Mouse (Mus musculus) right cerebral cortex, postnatal 25 days (tissue): Measurements from ENCODE around the gene Rpl27.
A peak's percentile ranks its signal among the peaks of the same experiment; 100 is the strongest.
"Not testable (repeated sequence)": the region's sequence is repeated elsewhere in the genome, so short reads cannot be mapped to it uniquely, and the experiment has no call there.

Experiments used
- DNase-seq: peaks from one replicate; pipeline ENCODE4 v3.0.0; 2022

The Rpl27 gene

DNA sequence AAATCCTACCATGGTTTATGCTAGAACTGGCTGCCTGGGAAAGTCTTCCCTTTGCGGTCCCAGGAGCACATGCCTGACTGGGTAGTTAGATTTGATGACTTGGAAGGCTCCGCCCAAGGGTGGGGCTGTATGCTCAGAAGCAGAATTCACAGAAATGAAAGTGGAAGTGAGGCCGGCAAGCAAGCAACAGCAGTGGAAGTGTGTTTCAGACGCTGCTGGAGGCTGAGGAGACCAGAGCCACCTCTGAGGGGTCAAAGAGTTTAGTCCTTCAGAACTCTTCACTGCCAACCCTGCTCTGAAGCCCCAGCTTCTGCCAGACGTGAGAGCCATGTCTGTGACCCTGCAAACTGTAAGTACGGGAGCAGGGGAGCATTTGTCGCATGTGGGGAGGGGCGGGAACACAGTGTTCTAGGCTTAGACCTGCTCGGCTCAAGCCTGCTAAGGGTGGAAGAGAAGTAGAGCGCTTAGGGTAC is 6.2 kb downstream of the Rpl27 start, which contains the start of gene Ifi35:
Gene Ifi35 (plus strand): TSS at position 134 of the 473 bp plus-strand sequence.
- no peak for DNase-seq

DNA sequence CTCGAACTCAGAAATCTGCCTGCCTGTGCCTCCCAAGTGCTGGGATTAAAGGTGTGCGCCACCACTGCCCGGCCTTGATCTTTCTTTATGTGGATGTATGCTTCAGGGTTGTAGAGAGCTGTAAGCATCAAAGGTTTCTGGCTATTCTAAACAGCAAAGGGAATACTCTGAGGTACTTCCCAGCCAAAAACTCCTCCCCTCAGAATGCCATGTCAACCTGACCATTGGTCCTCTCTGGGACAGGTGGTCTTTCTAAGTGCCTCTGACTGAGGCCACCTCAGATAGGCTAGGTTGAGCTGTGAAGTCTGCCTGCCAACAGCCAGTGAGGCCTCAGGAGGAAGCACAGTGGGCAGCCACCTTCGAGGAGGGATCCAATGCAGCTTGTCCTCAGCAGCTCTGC is 6.8 kb downstream of the Rpl27 start:
- DNase-seq, result no peak

DNA sequence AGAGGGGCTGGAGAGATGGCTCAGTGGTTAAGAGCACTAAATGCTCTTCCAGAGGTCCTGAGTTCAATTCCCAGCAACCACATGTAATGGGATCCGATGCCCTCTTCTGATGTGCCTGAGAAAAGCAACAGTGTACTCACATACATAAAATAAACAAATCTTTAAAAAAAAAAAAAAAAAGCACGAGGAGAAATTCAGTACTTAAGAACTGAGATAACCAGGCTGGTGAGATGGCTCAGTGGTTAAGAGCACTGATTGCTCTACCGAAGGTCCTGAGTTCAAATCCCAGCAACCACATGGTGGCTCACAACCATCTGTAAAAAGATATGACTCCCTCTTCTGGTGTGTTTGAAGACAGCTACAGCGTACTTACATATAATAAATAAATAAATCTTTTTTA is 7.5 kb downstream of the Rpl27 start:
- not testable (repeated sequence) for DNase-seq

DNA sequence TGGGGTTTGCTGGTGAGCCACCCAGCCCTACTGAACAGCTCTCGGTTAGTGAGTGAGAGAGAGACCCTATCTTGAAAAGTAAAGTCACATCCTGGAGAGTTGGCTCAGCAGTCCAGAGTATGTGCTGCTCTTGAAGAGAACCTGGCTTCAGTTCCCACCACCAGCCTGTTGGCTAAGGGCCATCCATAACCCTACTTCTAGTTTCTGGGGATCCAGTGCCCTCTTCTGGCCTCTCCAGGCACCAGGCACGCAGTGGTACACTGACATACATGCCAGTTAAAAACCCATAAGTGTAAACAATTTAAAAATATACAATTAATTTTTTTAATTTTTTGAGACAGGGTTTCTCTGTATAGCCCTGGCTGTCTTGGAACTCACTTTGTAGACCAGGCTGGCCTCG is 8.3 kb downstream of the Rpl27 start:
- no peak for DNase-seq

DNA sequence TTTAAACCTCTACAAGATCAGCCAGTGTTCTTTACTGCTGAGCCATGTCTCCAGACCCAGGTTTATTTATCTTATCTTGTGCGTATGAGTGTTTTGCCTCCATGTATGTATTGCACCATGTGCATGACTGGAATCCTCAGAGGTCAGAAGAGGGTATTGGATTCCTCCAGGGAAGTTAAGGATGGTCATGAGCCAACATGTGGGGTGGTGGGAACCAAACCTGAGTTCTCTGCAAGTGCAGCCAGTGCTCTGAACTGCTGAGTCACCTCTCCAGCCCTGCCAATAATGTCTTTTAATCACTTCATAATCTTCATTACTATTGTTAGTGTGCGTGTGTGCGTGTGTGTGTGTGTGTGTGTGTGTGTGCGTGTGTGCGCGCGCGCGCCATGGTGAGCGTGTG is 9.4 kb downstream of the Rpl27 start:
- no peak for DNase-seq

DNA sequence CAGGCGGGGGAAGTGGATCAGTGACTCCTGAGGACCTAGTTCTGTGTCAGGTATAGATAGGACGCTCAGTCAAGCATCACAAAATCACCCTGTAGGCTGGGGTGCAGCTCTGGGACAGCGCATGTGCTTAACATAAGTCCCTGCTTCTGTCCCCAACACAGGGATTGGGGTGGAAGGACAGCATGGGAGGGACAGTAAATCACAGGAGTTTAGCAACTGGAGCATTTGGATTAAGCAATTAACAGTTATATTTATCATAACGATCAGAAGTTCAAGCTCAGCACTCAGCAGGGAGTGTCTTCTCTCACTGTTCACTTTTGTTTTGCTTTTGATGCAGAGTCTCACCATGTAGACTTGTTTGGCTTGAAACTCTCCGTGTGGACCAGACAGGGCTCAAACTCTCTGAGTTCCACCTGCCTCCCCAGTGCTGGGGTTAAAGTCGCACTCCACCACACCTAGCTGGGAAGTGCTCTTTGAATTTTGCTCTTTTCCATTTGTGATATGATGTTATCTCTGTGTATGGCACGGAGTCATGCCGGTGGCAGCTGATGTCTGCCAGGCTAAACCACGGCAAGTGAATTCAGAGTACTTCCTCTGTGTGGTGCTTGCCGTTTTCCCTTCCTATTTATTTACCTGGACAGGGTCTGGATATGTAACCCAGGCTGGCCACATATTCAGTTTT is 10.1 kb downstream of the Rpl27 start:
- DNase-seq, result no peak

DNA sequence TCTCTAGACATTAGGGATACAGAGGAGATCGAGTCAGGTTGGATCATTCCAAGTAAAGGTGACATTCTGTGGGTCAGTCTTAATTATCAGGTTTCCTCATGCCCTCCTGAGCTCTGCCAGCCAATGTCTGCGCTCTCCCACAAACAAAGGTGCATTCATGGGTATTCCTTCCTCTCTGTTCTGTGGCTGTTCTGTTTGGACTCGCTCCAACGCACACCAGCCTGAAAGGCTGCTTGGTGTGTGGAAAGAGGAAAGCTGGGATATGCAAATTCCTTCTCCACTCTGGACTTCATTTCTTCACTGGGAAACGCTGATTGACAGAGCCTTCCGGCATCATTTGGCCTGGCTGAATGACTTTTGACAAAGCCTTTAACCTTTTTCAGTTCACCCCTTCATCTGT is 12.6 kb downstream of the Rpl27 start:
- DNase-seq, result no peak

DNA sequence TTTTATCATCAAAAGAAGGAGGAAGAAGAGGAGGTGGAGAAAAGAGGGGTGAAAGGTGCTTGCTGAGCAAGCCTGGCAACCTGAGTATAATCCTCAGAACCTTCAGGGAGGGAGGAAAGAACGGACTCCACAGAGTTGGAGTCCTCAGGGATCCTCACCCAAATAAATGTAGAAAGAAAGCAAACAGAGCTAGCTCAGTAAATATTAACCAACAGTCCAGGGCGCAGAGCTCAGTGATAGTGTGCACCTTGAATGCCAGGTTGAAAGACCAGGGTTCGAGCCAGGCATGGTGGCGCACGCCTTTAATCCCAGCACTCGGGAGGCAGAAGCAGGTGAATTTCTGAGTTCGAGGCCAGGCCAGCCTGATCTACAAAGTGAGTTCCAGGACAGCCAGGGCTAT is 13.5 kb downstream of the Rpl27 start:
- DNase-seq, result no peak

DNA sequence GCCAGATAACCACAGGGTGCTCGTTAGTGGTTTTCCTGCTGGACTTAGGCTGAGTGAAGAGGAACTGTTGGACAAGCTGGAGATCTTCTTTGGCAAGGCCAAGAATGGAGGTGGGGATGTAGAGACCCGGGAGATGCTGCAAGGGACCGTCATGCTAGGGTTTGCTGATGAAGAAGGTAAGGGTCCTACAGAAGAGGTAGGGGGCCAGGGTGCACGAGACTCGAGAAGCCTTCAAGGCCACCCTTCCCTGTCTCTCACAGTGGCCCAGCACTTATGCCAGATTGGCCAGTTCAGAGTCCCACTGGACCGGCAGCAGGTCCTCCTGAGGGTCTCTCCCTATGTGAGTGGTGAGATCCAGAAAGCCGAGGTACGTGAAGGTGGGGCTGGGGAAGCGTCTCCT is 15.5 kb downstream of the Rpl27 start:
- no peak for DNase-seq

DNA sequence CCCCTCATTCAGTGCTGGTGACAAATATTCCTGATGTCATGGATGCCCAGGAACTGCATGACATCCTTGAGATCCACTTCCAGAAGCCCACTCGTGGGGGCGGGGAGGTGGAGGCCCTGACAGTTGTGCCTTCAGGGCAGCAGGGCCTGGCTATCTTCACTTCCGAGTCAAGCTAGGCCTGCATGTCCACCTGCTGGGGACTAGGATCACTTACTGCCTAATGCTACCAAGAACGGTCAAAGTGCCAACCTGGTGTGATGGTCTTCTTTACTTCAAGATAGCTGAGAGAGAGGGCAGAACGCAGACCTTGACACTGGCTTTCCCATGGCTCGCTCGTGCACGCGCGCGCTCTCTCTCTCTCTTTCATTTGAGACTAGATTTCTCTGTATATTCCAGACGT is 16.1 kb downstream of the Rpl27 start:
- DNase-seq, result no peak

DNA sequence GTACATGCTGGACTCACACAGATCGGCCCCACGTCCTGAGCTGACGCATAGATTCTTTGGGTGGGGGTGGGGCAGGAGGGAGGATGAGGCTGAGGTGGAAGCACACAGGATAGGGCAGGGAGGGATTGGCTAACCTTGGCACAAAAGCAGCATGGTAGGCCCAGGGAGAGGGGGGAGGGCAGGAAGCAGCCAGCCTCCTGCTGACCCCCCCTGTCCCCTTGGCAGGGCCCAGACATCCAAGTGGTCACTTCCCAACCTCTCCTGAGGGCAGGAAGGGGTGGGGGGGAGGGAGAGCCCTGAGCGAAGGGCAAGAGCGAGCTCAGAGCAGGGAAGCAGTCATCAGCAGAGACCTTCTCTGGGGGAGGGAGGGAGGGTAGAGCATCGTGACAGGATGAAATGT is 17.6 kb downstream of the Rpl27 start:
- DNase-seq, result no peak

DNA sequence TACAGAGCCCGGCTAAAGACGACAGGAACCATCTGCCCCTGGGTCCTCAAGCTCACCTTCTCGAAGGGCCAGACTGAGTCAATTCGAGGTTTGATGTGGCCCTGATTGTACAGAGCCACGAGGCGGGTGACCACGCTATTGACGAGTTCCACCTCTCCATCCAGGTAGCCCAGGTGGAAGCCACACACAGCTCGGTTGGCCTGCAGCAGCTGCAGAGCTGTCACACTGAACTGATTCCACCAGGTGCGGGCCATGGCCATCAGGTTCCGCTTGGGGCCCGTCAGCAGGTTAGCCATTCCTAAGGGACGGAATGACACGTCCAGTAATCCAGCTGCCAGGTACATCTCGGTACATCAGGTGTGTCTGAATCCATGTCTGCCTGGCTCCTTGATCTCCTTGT is 18.2 kb downstream of the Rpl27 start:
- DNase-seq, result no peak

DNA sequence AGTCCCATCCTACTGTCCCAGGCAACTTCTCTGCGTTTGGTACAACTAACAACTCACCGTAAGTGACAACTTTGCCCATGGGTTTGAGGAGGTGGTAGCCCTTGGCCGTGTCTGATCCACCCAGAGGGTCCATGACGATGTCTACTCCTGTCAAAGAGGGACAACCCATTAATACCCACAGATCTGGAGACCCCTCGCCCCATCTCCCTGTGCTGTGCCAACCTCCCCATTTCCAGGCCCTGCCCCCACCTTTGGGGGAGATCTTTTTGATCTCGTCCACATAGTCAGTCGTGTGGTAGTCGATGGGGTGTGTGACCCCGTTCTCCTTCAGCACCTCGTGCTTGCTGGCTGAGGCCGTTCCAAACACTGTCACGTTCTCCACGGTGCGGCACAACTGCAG is 20.0 kb downstream of the Rpl27 start:
- no peak for DNase-seq

DNA sequence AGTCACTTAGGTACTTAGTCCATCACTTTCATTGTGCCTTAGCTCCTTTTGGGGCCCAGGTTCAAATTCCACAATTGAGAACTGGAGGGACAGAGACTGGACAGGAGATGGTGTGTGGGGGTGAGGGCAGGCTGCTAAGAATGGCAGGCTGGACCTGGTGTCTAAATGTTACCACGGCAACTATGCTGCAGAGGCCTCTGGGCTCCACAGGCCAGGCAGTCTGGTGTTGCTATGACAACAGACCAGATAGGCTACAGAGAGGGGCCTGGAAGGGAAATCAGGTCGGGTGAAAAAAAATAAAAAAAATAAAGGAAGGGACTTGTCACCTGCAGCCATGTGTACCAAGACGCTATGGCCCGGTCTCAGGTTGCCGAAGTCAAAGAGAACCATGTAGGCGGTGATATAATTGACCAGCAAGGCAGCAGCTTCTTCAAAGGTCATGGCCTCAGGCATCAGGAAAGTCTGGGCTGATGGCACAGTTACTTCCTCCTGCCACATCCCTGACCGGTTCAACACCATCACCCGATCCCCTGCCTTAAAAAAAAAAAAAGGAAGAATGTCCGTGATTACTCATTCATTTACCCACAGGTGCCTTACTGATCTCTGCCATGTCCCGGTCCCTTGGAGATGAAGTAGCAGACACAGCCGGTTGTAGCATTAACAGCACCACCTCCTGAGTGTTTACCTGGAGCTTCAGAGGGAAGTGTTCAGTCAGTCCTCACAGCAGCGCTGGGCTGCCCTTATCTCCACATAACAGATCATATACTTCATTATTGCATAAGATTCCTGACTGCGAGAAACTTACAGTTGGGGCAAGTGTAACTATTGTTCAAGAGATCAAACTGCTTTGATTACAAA is 20.7 kb downstream of the Rpl27 start:
- no peak for DNase-seq

DNA sequence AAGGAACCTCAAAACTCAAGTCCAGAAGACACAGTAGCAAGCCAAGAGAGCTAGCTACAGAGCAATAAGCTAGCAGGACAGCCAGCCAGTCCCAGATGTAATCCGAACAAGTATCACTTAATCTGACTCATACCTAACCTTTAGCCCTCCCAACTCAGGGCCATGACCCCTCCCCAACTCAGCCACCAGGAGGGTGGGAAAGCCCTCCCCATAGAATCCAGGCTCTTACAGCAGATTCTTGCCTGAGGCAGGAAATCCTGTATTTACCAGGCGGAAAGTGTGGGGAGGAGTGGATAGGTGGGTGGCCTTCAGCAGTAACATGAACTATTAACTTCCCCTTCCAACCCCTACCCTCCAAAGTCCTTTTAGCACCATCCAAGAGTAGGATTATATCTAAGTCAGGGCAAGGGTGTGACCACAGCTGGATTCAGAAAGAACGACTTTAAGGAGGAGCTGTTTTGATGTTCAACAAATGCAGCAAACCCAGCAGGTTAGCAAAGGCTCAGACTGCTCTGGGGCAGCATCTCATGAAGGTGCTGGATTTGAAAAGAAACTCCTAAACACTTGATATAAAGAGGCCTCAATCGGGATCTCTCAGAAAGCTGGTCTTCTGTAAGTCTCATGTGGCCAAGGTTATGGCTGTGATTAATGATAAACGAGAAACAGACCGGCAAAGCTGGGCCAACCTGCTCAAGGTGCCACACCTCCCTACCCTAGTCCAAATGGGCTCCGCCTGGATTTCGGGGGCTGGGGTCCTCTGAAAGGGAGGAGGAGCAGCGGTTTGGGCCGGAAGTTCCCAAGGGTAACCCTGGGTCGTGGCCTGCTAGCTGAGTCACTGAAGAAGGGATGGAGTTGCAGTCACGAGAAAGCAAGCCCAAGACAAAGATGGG is 22.4 kb downstream of the Rpl27 start, which contains the start of gene Rnd2:
Gene Rnd2 (plus strand): TSS at position 789 of the 890 bp plus-strand sequence.
- no peak for DNase-seq

DNA sequence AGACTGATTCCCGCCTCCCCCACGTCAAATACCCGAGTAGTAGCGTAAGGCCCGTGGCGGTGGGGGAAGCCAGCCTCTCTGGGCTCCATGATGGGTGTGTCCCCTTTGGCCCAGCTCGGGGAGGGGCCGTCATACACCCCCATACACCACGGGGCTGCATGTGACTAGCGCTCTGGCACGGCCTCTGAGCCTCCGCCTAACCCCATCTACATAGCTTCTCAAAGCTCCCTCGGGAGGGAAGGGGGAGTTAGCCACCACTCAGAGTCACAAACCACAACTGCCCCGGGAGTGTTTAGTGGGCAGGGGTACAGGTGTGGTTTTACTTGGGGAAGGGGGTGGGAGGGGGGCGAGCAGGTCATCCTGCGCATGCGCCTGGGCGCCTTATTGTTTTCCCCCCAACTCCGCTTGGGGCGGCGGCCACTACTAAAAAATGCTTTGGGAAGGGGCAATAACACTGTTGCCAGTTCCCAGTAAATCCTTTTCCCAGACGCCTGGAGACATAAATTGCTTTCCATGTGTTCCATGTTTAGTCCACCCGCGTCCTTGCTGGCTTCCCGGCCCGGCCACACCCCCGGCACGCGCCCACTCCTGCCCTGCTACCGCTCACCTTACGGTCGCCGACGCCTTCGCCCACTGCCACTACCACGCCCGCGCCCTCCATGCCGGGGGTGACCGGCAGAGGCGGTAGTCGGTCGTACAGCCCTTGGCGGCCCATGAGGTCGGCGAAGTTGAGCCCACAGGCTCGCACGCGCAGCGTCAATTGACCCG is 23.2 kb downstream of the Rpl27 start:
- DNase-seq, result no peak

DNA sequence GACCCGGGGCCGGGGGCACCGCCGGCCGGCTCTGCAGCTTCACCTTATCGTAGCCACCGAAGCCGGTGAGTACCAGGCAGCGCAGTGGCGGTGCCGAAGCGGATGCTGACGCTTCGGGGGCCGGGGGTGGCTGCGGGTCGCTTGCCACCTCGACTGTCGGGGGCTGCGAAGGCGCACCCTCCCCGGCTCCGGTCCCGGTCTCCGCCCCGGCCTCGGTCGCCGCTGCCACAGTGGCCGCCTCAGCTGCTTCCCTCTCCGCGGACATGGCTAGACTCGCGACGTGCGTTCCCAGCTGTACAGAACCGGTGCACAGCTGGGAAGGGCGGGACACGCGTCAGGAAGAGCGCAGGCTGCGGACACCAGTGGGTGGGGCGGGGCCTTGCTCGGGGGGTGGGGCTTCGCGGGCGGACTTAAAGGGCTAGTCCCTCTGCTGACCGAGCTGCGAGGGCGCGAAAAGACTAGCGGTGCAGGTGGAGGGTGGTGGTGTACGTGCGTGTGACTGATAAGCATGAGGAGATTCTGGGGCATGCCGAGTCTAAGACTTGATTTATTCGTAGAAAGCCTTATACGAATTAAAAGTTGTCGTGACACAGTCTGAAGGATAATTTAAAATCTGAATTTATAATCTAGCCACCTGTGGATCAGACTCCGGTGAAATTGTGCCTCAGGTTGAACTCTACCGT is 23.9 kb downstream of the Rpl27 start, which contains the start of gene Vat1:
Gene Vat1 (minus strand): TSS at position 362 of the 683 bp plus-strand sequence.
- DNase-seq, result peak; percentile 66

DNA sequence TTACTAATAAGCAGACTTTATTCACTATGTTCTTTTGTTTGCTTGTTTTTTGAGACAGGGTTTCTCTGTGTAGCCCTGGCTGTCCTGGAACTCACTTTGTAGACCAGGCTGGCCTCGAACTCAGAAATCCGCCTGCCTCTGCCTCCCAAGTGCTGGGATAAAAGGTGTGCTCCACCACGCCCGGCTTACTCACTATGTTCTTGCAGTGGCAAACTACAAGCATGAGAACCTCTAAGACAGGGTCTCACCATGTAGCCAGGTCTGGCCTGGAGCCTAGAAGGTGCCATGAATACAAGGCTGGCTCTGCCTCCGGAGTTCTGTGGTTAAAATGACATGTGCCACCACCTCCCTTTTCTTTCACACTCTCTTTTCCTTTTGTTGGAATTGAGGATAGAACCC is 24.5 kb downstream of the Rpl27 start:
- DNase-seq, result not testable (repeated sequence)

DNA sequence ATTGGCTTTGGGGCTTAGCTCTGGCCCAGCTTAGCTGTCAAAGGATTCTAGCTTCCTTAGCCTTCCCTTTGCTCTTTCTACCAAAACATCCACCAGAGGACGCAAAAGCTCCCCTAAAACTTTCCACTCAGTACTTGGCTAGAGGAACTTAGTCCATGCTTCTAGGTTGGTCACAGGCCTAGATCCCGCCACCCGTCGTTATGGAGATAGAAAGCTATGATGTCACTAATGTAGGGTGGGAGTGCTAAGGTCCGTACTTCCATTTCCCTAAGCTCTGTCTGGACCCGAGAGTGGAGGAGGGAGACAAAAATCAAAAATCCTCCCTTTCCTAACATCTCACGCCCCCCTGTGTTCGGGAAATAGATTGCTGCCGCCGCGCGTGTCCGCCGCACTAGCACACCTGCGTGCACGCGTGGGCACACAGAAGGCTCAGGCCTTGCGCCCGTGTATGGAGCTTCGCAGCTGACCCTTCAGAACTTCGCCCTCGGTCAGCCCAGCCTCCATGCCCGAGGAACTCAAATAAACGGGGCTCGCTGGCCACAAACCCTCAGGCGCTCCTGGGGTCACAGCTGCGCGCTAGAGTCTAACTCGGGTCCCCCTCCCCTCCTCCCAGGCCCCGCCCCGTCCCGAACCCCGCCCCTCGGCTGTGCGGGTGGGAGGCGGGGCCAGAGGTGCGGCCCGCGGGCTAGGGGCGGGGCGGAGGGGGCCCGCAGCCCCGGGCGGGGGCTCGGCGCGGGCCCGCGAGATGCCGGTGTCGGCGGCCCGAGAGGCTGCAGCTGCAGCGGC is 25.6 kb downstream of the Rpl27 start:
- DNase-seq, result peak; percentile 62

DNA sequence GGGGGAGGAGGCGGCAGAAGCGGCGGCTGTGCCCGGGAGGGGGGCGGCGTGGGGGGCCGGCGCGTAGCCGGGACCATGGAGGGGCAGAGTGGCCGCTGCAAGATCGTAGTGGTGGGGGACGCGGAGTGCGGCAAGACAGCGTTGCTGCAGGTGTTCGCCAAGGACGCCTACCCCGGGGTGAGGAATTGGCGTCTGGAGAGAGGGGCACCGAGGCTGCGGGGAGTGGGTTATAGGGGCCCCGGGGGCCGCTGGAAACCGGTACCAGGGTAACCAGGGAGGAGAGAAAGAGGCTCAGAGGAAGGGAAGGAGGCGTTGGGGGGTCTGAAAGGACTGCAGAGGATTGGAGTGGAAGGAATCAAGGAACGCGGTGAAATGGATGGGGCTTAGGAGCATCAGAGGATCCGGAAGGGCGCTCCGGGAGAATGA is 26.2 kb downstream of the Rpl27 start:
- no peak for DNase-seq

DNA sequence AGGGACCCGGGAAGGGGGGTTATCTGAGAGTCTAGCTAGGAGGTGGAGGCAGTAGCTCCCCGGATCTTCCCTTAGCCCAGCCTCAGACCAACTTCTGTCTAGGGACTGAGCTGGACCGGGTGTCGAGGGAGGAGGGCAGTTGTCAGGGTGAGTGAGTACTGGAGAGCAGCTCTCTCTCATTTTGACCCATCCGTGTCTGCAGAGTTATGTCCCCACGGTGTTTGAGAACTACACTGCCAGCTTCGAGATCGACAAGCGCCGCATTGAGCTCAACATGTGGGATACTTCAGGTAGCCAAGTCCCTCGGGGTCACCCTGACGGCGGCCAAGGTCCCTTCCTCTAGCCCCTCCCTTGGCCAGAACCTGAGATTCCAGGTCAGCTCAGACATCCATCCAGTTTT is 26.6 kb downstream of the Rpl27 start:
- DNase-seq, result no peak
